Mouse (Mus musculus): ENCODE data around the gene Iqcb1.

GRCm38 (mm10) chr16:36828054-36828786 lies at the start of gene Iqcb1:
- TF ChIP-seq CTCF (IDR thresholded peaks at IDR 0.05; ENCODE audit: borderline replicate concordance, control insufficient read depth, extremely low read depth, insufficient read depth, low read length, poor library complexity), result 0 out of 2 replicates have a peak, but pooled peaks have one; percentile 44
- TF ChIP-seq POLR2A (IDR thresholded peaks at IDR 0.05; ENCODE audit: control insufficient read depth, extremely low read depth, insufficient read depth, low read length, poor library complexity), result peak; percentile 61; the same call in 1 of the 2 replicates
